Comparison of ENCODE assay signal across 8 mouse cellular contexts in genomic region chr16:76865731-76866464, GRCm38 (mm10).
DNase-seq lines count a peak whose midpoint lies in the region; ATAC-seq and TF ChIP-seq lines count a peak whose summit lies in the region.
"Had no signal": no experiment of that assay in that cellular context is flagged by ENCODE, and none has a peak within 500 bp of the region (broad histone marks: within the 10 kb centered on the region; RNA-seq: fewer than 3 reads in every experiment).

No protein-coding gene starts in this region.

- 14% methylated on average over 8 of the region's 12 CpGs for WGBS in hindbrain, embryonic 16.5 days
- 22% methylated on average over 8 of the region's 12 CpGs for WGBS in midbrain, embryonic 10.5 days
- WGBS in small intestine, adult 2 months, result 25% methylated on average over 8 of the region's 12 CpGs

- H3K9ac ChIP-seq in hindbrain, embryonic 16.5 days (ENCODE audit: low read depth, low read length), result peak overlapping the region; percentile 13; the same call in 1 of the 2 replicates
- H3K9ac ChIP-seq: liver, embryonic 13.5 days had no signal

- H3K27ac ChIP-seq in hindbrain, embryonic 16.5 days (ENCODE audit: low read depth, low read length), result no peak overlapping the region
- no peak overlapping the region for H3K27ac ChIP-seq in midbrain, embryonic 10.5 days (replicated peaks)
- H3K27ac ChIP-seq in small intestine, adult 2 months (ENCODE audit: insufficient read depth, low read depth, low read length), result peak overlapping the region; percentile 58; the same call in 1 of the 2 replicates
- H3K27ac ChIP-seq: liver, embryonic 13.5 days had no signal

- peaks cover 7% of the 10 kb centered on the region; the same call in 1 of the 2 replicates for H3K4me1 ChIP-seq in hindbrain, embryonic 16.5 days (ENCODE audit: control insufficient read depth, insufficient read depth, low read depth, low read length)
- H3K4me1 ChIP-seq in midbrain, embryonic 10.5 days, result peaks cover 4% of the 10 kb centered on the region
- peaks cover 8% of the 10 kb centered on the region for H3K4me1 ChIP-seq in small intestine, adult 2 months (ENCODE audit: control insufficient read depth, insufficient read depth, insufficient read length, low read length)
- H3K4me1 ChIP-seq: liver, embryonic 13.5 days had no signal

- peak; percentile 55 for DNase-seq in adrenal gland, adult 2 months
- DNase-seq in cerebellum, postnatal 25 days, result peak; percentile 26 to 67
- peak; percentile 9 to 23 for DNase-seq in frontal cortex, postnatal 25 days (ENCODE audit: low spot score in 2 of 2)
- peak; percentile 21 to 27 for DNase-seq in layer of hippocampus, postnatal 36 days
- DNase-seq in midbrain, embryonic 10.5 days (ENCODE audit: low spot score), result peak; percentile 18
- DNase-seq: liver, embryonic 13.5 days had no signal

- H3K9me3 ChIP-seq in hindbrain, embryonic 16.5 days (ENCODE audit: control insufficient read depth, low read length), result no peaks in the 10 kb centered on the region
- no peaks in the 10 kb centered on the region for H3K9me3 ChIP-seq in midbrain, embryonic 10.5 days (replicated peaks)
- H3K9me3 ChIP-seq: liver, embryonic 13.5 days had no signal

- H3K36me3 ChIP-seq in hindbrain, embryonic 16.5 days (ENCODE audit: control insufficient read depth, insufficient read depth, low read length), result no peaks in the 10 kb centered on the region
- H3K36me3 ChIP-seq in midbrain, embryonic 10.5 days, result no peaks in the 10 kb centered on the region
- no peaks in the 10 kb centered on the region for H3K36me3 ChIP-seq in small intestine, adult 2 months (ENCODE audit: control insufficient read depth, insufficient read depth, low read length)
- H3K36me3 ChIP-seq: liver, embryonic 13.5 days had no signal

- TF ChIP-seq POLR2A in small intestine, adult 2 months (IDR thresholded peaks at IDR 0.05; ENCODE audit: low read depth, low read length), result no peak

- ATAC-seq in hindbrain, embryonic 16.5 days, result peak; percentile 89

- no peak for TF ChIP-seq CTCF in small intestine, adult 2 months (IDR thresholded peaks at IDR 0.05; ENCODE audit: extremely low read depth, insufficient read length, insufficient replicate concordance, low read depth, low read length)

- peak overlapping the region; percentile 28 for H3K4me3 ChIP-seq in hindbrain, embryonic 16.5 days (ENCODE audit: low read length)
- peak overlapping the region; percentile 19; the same call in 1 of the 2 replicates for H3K4me3 ChIP-seq in midbrain, embryonic 10.5 days
- no peak overlapping the region for H3K4me3 ChIP-seq in small intestine, adult 2 months (ENCODE audit: low read depth, low read length)
- H3K4me3 ChIP-seq: liver, embryonic 13.5 days had no signal

- H3K27me3 ChIP-seq in hindbrain, embryonic 16.5 days (replicated peaks; ENCODE audit: control insufficient read depth, insufficient read depth, low read length), result no peaks in the 10 kb centered on the region
- peaks cover 16% of the 10 kb centered on the region; the same call in 1 of the 2 replicates for H3K27me3 ChIP-seq in midbrain, embryonic 10.5 days (ENCODE audit: low read depth, poor library complexity, severe bottlenecking)
- H3K27me3 ChIP-seq in small intestine, adult 2 months (ENCODE audit: control insufficient read depth, insufficient read depth, low read length), result no peaks in the 10 kb centered on the region
- H3K27me3 ChIP-seq: liver, embryonic 13.5 days had no signal

- H3K4me2 ChIP-seq in hindbrain, embryonic 16.5 days (ENCODE audit: low read length), result peak overlapping the region; percentile 54
- H3K4me2 ChIP-seq: liver, embryonic 13.5 days had no signal
